Mouse (Mus musculus): ENCODE measurements around the gene Tnfsf8.
A peak's percentile ranks its signal among the peaks of the same experiment; 100 is the strongest.

The Tnfsf8 gene

DNA sequence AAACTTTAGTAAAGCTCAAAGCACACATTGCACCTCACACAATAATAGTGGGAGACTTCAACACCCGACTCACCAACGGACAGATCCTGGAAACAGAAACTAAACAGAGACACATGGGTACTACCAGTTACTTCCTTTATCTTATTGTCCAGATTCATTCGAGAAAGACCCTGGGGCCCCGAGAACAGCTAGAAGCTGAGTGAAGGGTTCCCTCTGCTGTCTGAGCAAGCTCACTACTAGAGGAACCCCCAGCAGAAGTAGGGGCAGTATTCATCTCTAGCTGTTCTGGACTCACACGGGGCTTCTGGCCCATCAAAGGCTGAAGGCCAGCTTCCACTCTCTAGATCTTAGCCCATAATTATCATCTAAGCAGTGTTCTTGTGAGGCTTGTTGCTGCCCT is 20.7 kb downstream of the Tnfsf8 start:
- DNase-seq, result peak; percentile 25

DNA sequence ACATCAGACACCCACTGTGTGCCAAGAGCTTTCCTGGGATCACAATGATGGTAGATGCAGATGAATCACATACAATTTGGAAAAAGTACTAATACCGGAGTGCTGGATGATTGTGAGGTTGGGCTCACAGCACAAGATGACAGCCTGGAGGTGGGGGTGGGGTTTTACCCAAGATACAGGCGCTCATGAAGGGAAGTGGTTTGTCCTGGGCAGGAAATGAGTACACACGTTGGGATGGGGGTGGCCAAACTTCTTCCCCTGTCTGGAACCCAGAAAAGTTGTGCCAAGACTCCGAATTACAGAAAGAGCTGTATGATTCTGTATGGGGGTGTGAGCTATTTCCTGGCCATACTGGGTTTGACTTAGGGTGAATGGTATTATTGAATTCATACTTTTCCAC is 38.0 kb downstream of the Tnfsf8 start:
- no peak for DNase-seq

DNA sequence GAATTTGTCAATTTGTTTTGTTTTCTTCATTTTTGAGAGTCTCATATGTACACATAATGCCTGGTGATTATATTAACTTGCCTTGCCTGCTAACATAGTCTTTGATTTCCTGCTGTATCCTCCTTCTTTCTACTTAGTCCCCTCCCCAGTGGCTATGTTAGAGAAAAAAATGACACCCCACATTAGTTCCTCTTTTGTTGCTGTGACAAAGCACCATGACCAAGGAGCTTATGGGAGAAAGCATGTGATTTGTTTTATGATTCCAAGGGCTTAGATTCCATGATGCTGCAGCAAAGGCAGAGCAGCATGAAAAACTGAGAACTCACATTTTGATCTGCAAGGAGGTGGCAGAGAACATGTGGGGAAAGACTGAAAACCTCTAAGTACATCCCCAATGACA is 43.6 kb downstream of the Tnfsf8 start:
- DNase-seq, result no peak

DNA sequence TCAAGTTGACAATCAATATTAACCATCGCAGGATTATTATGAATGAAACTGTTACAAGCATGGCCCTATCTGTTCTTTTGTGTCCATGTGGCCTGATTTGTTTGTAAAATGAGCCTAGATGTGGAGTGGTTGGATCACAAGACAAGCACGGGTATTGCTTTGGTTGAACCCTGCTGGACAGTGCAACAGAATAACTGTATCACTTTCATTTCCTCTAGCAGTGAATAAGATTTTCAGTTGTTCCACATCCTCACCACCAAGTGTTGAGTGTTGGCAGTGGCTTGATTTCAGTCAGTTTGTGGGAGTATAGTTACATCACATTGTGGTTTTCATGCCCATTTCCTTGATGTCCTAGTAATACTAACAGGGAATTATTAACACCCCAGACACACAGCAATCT is 45.5 kb downstream of the Tnfsf8 start:
- DNase-seq, result no peak

DNA sequence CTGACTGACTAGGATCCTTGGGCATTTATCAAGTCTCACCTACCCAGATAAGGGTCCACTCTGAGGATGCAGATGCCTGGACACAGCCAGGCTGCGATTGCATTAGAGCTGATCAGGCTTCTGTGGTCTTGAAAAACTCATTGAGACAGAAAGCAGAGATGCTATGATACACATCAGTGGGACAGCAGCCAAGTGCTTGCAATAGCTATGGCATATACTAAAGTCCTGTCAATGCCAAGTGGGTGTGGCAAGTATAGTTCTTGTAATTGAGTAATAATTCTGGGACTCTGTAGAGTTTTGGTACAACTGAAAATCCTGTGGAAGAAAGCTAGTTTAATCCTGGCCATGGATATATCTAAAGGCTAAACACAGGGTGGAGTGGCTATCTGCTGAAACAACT is 63.1 kb downstream of the Tnfsf8 start:
- no peak for DNase-seq

DNA sequence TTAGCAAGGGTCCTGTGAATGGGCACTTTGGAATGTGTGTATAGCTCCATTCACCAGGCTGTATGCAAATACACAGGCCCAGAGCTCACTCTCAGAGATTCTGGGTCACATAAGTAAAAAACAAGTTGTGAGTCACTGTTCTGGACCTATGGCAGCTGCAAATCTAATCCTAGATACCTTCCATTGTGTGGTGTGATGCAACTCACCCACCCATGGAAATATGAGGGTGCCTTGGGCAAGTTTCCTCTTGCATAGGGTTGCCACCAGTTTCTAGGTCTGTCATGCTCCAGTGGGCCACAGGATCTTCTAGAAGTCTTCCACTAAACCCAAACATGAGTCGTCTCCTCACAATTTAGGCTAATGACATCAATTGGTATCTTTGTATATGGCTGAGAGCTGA is 64.6 kb downstream of the Tnfsf8 start:
- DNase-seq, result no peak

DNA sequence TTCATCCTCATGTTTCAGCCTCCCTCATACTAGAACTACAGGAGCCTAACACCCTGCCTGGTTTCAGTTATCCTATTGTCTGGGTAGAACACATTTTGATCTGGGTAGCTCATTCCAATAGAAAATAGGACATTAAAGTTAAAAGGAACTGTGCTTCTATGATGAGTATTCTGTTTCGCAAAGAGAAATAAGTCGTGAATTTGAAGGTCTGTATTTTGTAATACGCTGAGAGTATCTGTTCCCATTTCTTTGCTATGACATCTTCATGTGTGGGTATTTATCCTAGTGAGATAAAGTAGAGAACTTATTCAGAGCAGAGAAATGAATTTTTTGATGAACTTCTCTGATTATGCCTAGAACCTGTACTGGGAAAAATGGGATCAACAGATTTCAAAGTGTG is 68.8 kb downstream of the Tnfsf8 start:
- no peak for DNase-seq

DNA sequence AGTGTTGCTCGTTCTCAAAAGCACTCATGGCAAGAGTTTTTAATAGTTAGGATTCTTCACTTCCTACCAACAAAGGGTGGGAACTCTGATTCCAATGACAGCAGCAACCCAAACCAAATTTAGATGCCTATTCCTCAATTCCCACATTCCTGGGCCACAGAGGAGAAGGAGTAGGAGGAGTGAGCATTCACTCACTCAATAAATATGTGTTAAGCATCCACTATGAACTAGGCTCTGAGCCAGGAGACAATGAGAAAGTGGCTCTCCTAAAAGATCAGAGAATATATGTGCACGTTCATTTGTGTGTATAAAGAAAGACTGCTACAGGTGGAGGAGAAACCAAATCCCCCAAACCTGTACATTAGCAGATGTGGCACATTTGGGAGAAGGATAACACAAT is 75.7 kb downstream of the Tnfsf8 start:
- DNase-seq, result no peak

DNA sequence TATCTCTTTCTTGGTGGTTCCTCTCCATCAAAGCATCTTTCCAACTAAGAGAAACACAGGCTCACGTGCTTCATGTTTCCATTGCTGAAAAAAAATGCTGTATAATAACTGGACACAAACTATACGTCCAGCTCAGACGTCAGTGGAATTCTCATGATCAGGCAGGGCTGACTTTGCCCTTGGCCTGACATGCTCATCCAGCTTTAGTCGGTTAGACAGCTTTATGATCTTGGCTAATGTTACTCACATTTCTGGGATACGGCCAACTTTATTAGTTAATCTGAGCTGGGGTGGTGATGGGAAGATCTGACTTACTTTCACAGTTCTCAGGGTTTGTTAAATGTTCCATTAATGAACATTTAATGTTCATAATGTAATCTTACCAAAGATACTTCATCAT is 77.3 kb downstream of the Tnfsf8 start:
- DNase-seq, result no peak

DNA sequence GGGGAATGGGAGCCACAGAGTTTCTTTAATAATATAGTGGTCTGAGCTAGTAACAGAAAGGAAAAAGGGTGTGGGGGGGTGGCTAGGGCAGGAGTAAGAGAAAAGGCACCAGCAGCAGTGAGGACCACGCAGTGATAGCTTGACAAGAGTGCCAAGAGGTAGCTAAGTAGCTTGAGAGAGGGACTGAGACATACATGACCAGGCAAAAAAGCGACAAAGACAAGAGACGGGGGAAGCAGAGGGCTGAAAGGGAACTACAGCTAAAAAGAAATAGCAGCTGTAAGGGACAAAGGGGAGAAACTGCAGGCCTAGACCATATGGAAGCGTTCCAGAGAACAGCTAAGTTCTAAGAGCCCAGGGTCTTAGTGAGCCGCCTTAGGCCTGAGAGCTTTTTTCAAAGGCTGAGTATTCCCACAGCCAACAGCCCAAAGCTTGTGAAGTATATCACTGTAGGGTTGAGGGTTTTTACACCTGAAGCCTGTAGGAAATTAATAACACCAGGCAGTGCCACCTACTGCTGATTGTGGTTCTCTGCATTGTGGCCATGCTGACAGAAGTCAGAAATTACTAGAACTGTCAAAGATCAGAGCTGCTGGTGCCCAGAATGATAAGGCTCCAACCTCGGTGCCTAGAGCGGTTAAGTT is 78.1 kb downstream of the Tnfsf8 start:
- DNase-seq, result no peak
